Mouse (Mus musculus): ENCODE results near the gene Osbpl8.

DNA sequence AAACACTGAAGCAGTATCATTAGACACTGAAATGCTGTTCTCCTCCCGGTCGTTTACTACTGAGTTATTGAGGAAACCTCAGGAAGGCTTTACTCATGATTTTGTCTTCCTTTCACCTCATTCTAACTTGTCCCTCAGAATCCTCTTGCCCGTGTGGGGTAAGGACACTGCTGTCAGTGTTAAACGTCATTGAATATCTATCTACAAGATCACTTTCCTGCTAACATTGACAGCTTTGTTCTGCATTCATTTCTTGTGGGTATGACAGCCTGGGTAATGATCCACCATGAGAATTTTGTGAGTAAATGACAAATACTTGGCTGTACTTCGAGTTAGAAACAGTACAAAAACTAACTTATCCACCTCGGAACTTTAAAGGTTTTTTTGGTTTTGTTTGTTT lies 133.1 kb downstream of the Osbpl8 start:
- TF ChIP-seq POLR2A (IDR thresholded peaks at IDR 0.05; ENCODE audit: borderline replicate concordance, insufficient read depth, low read length) (no peak), CTCF (IDR thresholded peaks at IDR 0.05; ENCODE audit: borderline replicate concordance, insufficient read depth, low read depth, low read length) (no peak)

Data from cerebellum, adult 2 months (tissue).